Mouse (Mus musculus) layer of hippocampus, adult 9-11 months (tissue): ENCODE measurements around the gene Mks1.

Experiments
- DNase-seq: peaks from one replicate; pipeline ENCODE4 v3.0.0; 2022

Mks1 gene

DNA sequence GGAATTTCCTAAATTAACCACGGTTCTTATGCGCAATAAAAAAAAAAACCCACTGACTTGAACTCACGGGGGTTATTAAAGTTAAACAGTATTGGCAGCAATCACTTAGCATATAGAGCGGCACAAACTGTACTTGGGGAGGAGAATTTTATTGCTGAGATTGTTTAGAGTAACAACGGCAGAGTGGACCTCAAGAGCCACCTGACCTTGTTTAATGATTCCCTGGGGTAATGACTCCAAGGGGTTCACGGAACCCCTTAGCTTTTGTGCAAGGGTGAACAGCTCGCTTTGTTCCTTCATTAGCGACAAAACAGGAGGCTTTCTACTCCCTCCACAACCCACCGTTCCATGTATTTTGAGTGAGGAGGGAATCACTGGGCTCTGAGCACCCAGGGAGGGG is 26.8 kb downstream of the Mks1 start:
- DNase-seq, result no peak

DNA sequence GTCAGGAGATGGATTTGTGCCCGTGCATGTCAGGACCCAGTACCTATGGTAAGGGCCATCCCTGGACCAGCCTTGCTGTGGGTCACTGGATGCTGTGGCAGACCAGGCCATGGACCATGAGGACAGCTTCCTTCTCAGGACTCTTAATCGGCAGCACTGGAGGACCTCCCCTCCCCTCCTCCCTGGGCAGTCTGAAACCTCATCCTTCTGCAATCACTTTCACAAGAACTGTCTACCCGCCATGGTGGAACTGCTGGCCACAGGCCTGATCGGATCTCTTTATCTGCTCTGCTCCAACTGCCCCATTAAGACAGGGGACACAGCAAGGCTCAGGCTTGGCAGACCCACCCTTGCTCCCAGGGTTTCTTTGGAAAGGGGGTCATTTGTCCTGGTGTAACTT is 28.7 kb downstream of the Mks1 start:
- no peak for DNase-seq

DNA sequence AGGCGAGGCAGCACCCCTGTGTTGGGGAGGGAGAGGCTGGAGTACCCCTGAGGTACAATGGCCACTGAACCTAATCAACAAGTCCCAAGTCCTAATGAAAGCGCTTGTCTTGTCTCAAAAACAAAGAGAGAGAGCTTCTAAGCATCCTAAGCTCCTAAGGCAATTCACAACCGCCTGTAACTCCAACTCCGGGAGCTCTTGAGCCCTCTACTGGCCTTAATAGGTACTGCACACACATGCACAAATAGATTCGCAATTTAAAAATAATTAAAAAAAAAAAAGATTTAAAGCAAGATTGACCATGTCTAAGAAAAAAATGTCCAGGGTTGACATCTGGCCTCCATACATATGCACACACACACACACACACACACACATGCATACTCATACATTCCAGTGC is 30.5 kb downstream of the Mks1 start:
- DNase-seq, result no peak

DNA sequence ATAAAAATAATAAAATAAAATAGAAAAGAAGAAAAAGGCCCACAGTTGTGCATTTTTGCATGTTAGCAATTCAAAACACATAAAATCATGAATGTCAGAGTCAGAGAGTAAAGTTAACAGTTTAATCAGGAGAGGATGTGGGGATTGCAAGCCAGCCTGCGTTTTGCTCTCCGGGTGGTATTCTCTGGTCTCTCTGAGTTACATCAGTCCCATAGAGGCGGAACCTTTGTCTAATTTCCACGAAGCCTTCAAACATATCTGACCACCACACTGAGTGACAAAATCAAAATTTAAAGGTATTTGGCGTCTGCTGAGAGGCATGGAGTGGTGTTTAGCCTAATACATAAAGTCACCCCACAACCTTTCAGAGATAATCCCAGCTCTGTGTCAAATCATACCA is 31.8 kb downstream of the Mks1 start:
- DNase-seq, result no peak

DNA sequence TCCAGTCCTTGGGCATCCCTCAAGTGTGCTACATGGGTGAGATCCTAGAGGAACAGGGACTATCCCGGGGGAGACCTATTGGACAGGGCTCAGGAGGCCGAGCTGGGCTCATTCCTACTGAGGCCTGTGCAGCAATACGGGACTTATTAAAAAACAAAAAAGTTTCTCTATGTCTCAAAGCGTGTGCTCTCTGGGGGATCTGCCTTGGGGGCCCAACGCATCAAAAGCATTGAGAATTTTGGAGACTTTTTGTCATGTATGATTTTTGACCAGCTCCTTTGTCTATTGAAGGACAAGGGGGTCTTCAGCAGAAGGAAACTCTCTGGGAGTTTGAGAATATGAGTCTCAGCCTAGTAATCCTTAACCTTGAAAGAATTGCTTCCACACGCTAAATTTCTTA is 39.2 kb downstream of the Mks1 start, which contains the start of gene Olfr462:
Gene Olfr462, minus strand, starts transcription at position 101 of the 400 bp plus-strand sequence.
- DNase-seq, result no peak

DNA sequence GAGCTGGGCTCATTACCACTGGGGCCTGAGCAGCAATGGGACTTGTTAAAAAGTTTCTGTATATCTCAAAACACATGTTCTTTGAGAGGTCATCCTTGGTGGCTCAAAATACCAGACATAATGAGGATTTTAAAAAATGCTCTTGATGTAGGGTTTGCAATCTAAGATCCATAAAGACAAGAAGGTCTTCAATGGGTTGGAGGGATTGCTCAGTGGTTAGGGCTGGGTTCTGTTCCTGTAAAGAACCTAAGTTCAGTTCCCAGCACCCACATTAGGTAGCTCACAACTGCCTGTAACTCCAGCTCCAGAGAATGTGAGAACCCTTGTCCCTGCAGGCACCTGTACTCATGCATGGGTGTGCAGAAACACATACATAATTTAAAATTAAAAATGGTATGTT is 44.3 kb downstream of the Mks1 start, which contains the start of gene Olfr463:
Gene Olfr463, minus strand, starts transcription at position 101 of the 400 bp plus-strand sequence.
- no peak for DNase-seq

DNA sequence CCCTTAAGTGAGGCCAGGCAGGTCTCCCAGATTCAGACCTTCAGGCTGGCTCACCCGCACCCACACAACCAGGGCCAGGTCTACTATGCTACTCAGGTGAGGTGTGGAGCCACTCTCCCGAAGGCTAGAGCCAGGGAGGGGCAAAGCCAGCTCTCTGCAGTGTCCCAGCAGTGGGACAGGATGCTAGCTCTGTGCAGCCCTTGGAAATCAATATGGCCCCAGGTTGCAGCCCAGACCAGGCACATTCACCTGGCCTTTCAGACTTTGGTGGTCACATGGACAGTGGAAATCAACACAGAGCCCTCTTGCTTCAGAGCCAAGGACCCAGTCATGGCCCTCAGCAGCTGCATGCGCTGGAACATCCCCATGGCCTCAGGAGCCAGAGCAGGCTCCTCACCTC is 51.3 kb downstream of the Mks1 start:
- no peak for DNase-seq
